Mouse (Mus musculus) heart, postnatal 10 days (tissue): ENCODE data around the gene Pate4. TPM values are rescaled to one million over a fixed set of nuclear protein-coding genes. Genes with fewer than 3 reads are reported as not detected.

Experiments used
- total RNA-seq, 2 experiments: library from RNA; stranded (reverse); gene quantifications; 2 replicates each; pipeline ENCODE4 v1.2.3; 2021

Gene Pate4
- total RNA-seq, 2 experiments from 2014 or later: not detected

Other genes with a start within 250 kb of the Pate4 start
- 10 to 100 TPM; 19.7 to 31.2 TPM for gene Cdon, start 190.8 kb downstream of the Pate4 start, total RNA-seq
- not detected for gene Gm1113, start 93.7 kb downstream of the Pate4 start, total RNA-seq
- under 1 TPM in 1 of 2 experiments, not detected in 1; 0.02 TPM for gene Ddx25, start 53.4 kb downstream of the Pate4 start, total RNA-seq
- gene Pus3, start 53.3 kb downstream of the Pate4 start, total RNA-seq: 1 to 10 TPM; 7.4 to 8.4 TPM
- gene Pate2, start 41.7 kb downstream of the Pate4 start, total RNA-seq: under 1 TPM in 1 of 2 experiments, not detected in 1; 0.25 TPM
- 1 to 10 TPM; 3.5 to 4.5 TPM for gene Hyls1, start 41.5 kb downstream of the Pate4 start, total RNA-seq
- gene Pate3, start 36.3 kb upstream of the Pate4 start, total RNA-seq: not detected
- gene Pate1, start 75.4 kb upstream of the Pate4 start, total RNA-seq: not detected
- gene Gm17677, start 129.1 kb upstream of the Pate4 start, total RNA-seq: not detected
- not detected for gene Gm17727, start 166.2 kb upstream of the Pate4 start, total RNA-seq
- gene Gm27235, start 178.2 kb upstream of the Pate4 start, total RNA-seq: not detected
- gene D730048I06Rik, start 178.2 kb upstream of the Pate4 start, total RNA-seq: not detected
- not detected for gene 9230110F15Rik, start 232.2 kb upstream of the Pate4 start, total RNA-seq